Mouse (Mus musculus) megakaryocyte, embryonic 14.5 days (primary cell): ENCODE measurements around the gene Rac1.

ENCODE experiments used
- FLI1 ChIP-seq: IDR thresholded peaks from 2 replicates; pipeline ENCODE4 v1.6.1; 2012; ENCODE audit warnings: low read length, inconsistent platforms, mixed read lengths
- GATA1 ChIP-seq: IDR thresholded peaks from 3 replicates; pipeline ENCODE4 v1.6.1; 2012; ENCODE audit warnings: mixed read lengths, low read length, inconsistent platforms, borderline replicate concordance

DNA sequence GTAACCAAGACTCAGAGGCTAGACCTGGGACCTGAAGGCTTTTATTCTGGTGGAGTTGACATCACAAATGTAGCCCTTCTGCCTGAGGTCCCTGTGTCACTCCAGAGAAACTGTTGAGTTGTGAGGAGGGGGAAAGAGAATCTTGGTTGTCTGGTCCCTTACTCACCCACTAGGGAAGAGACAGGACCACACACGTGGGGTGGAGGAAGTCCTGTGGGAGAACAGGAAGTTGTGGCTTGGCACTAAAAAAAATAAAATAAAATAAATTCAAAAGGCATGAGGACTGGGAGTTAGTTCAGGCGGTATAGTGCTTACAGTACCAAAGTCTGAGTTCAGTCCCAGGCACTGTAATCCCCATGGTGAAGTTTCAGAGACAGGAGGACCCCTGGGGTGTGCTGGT lies 9.2 kb upstream of the Rac1 start:
- no peak for TF ChIP-seq GATA1
- no peak for TF ChIP-seq FLI1
